Mouse (Mus musculus) erythroblast, embryonic 14.5 days (primary cell): ENCODE data around the gene Cybc1.

Experiments used
- GATA1 ChIP-seq: IDR thresholded peaks from 2 replicates; pipeline ENCODE4 v1.6.1; 2012; ENCODE audit warnings: low read length, inconsistent platforms, mixed read lengths
- TAL1 ChIP-seq: IDR thresholded peaks from 3 replicates; pipeline ENCODE4 v1.6.1; 2012; ENCODE audit warnings: low read length, inconsistent platforms, mixed read lengths

- TF ChIP-seq TAL1 (no peak), GATA1 (no peak)
These were observed 31.2 kb upstream of the Cybc1 start for GRCm38 (mm10) chr11:121260211-121260906.
